Mouse (Mus musculus): ENCODE measurements around the gene Rpl13a.

DNA sequence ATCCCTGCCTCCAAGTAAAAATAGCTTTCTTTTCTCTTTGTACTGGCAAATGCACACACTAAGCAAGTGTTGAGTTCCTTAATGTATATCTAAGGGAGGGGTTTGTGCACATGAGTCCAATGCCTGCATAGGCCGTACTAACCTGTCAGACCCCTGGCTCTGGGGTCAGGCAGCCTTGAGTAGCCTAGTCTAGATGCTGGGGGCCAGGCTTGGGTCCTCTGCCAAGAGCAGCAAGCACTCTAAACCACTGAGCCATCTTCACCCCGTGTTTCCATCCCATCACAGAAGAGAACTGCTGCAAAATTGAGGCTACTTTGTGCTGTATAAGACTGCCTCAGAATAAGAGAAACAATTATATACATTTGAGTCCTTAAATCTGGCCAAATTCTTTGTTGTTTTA lies 50.7 kb downstream of the Rpl13a start:
- TF ChIP-seq GATA1 (IDR thresholded peaks at IDR 0.05; ENCODE audit: borderline replicate concordance, low read length) = no peak
- TF ChIP-seq CTCF (IDR thresholded peaks at IDR 0.05; ENCODE audit: low read depth, low read length) = no peak
- TF ChIP-seq TAL1 (conservative IDR thresholded peaks at IDR 0.05; ENCODE audit: low read depth, low read length) = no peak
- TF ChIP-seq POLR2AphosphoS5 (IDR thresholded peaks at IDR 0.05; ENCODE audit: insufficient replicate concordance, low read depth, low read length) = no peak
